Mouse (Mus musculus) megakaryocyte-erythroid progenitor cell, adult 5-6 weeks (primary cell): ENCODE data around the gene Arhgef1. TPM values are rescaled to one million over a fixed set of nuclear protein-coding genes. Genes with fewer than 3 reads are reported as not detected.
A peak's percentile ranks its signal among the peaks of the same experiment; 100 is the strongest.
"Not testable (repeated sequence)": the region's sequence is repeated elsewhere in the genome, so short reads cannot be mapped to it uniquely, and the experiment has no call there.

Experiments used
- ATAC-seq: replicated peaks from 2 replicates; pipeline ENCODE4 v1.8.0; 2016; ENCODE audit warnings: mild to moderate bottlenecking, inconsistent platforms; ENCODE audit not compliant: severe bottlenecking, poor library complexity, low FRiP score, low TSS enrichment
- total RNA-seq, 2 experiments: library from RNA; stranded (forward) in 1 of 2; stranded (reverse) in 1 of 2; fragments of 200-1000, 215-1000 nt in 1 of 2; fragments of >200 nt in 1 of 2; fragmentation: Nextera tagmentation in 1 of 2; gene quantifications; 2 replicates each; pipeline ENCODE4 v1.2.3; 2014 to 2017

Arhgef1 gene
- total RNA-seq, 2 experiments from 2014 or later = 32.8 to 120 TPM

GRCm38 (mm10) chr7:24887096-24887495, 15.6 kb upstream of the Arhgef1 start:
- no peak for ATAC-seq

- ATAC-seq = peak; percentile 5
Observed at GRCm38 (mm10) chr7:24889431-24890220, 13.1 kb upstream of the Arhgef1 start.

GRCm38 (mm10) chr7:24890281-24891216, 12.2 kb upstream of the Arhgef1 start:
- peak; percentile 69 for ATAC-seq

GRCm38 (mm10) chr7:24891241-24892124, 11.2 kb upstream of the Arhgef1 start:
- ATAC-seq = no peak

GRCm38 (mm10) chr7:24892125-24892583, 10.6 kb upstream of the Arhgef1 start:
- no peak for ATAC-seq

- ATAC-seq = not testable (repeated sequence)
Observed at GRCm38 (mm10) chr7:24895749-24896148, 7.0 kb upstream of the Arhgef1 start.

- no peak for ATAC-seq
Observed at GRCm38 (mm10) chr7:24896269-24896668, 6.4 kb upstream of the Arhgef1 start.

- no peak for ATAC-seq
Observed at GRCm38 (mm10) chr7:24897224-24897623, 5.5 kb upstream of the Arhgef1 start, which contains the start of gene Cd79a. TSS of gene Cd79a (plus strand) at chr7:24897381.

- no peak for ATAC-seq
Observed at GRCm38 (mm10) chr7:24897959-24898358, 4.8 kb upstream of the Arhgef1 start.

GRCm38 (mm10) chr7:24901114-24901513, 1.6 kb upstream of the Arhgef1 start:
- no peak for ATAC-seq

- ATAC-seq = no peak
Observed at GRCm38 (mm10) chr7:24901842-24902241, 870 bp upstream of the Arhgef1 start.

- ATAC-seq = no peak
Observed at GRCm38 (mm10) chr7:24902264-24902629, 465 bp upstream of the Arhgef1 start.

- ATAC-seq = no peak
Observed at GRCm38 (mm10) chr7:24903444-24903825, 723 bp downstream of the Arhgef1 start.

GRCm38 (mm10) chr7:24904070-24904483, 1.4 kb downstream of the Arhgef1 start:
- ATAC-seq = peak; percentile 86

GRCm38 (mm10) chr7:24904936-24905335, 2.2 kb downstream of the Arhgef1 start:
- ATAC-seq = peak; percentile 41

- ATAC-seq = no peak
Observed at GRCm38 (mm10) chr7:24906551-24906950, 3.8 kb downstream of the Arhgef1 start.

GRCm38 (mm10) chr7:24907211-24907748, 4.6 kb downstream of the Arhgef1 start:
- no peak for ATAC-seq

- ATAC-seq = no peak
Observed at GRCm38 (mm10) chr7:24912480-24912879, 9.8 kb downstream of the Arhgef1 start.

GRCm38 (mm10) chr7:24918763-24919323, 16.1 kb downstream of the Arhgef1 start:
- no peak for ATAC-seq
